Mouse (Mus musculus): ENCODE data around the gene Eya2.

Eya2 gene

GRCm38 (mm10) chr2:165651031-165651430, 56.2 kb downstream of the Eya2 start:
- no peak for DNase-seq (ENCODE audit: low read depth, low spot score)

- no peak for DNase-seq (ENCODE audit: low read depth, low spot score)
Observed at GRCm38 (mm10) chr2:165652281-165652680, 57.4 kb downstream of the Eya2 start.

GRCm38 (mm10) chr2:165653001-165653921, 58.4 kb downstream of the Eya2 start:
- DNase-seq (ENCODE audit: low read depth, low spot score): no peak

- no peak for DNase-seq (ENCODE audit: low read depth, low spot score)
Observed at GRCm38 (mm10) chr2:165654151-165654550, 59.3 kb downstream of the Eya2 start.

- no peak for DNase-seq (ENCODE audit: low read depth, low spot score)
Observed at GRCm38 (mm10) chr2:165654696-165655491, 60.1 kb downstream of the Eya2 start.

GRCm38 (mm10) chr2:165656541-165656940, 61.7 kb downstream of the Eya2 start:
- DNase-seq (ENCODE audit: low read depth, low spot score): no peak

GRCm38 (mm10) chr2:165656956-165657355, 62.1 kb downstream of the Eya2 start:
- DNase-seq (ENCODE audit: low read depth, low spot score): no peak

GRCm38 (mm10) chr2:165659552-165659951, 64.7 kb downstream of the Eya2 start:
- DNase-seq (ENCODE audit: low read depth, low spot score): no peak

- DNase-seq (ENCODE audit: low read depth, low spot score): no peak
Observed at GRCm38 (mm10) chr2:165663266-165663665, 68.4 kb downstream of the Eya2 start.

GRCm38 (mm10) chr2:165664648-165665047, 69.8 kb downstream of the Eya2 start:
- no peak for DNase-seq (ENCODE audit: low read depth, low spot score)

- no peak for DNase-seq (ENCODE audit: low read depth, low spot score)
Observed at GRCm38 (mm10) chr2:165665176-165665575, 70.3 kb downstream of the Eya2 start.

- DNase-seq (ENCODE audit: low read depth, low spot score): no peak
Observed at GRCm38 (mm10) chr2:165667096-165667495, 72.3 kb downstream of the Eya2 start.

- no peak for DNase-seq (ENCODE audit: low read depth, low spot score)
Observed at GRCm38 (mm10) chr2:165682719-165683118, 87.9 kb downstream of the Eya2 start.

GRCm38 (mm10) chr2:165687516-165687915, 92.7 kb downstream of the Eya2 start:
- DNase-seq (ENCODE audit: low read depth, low spot score): no peak

- DNase-seq (ENCODE audit: low read depth, low spot score): no peak
Observed at GRCm38 (mm10) chr2:165688896-165689295, 94.1 kb downstream of the Eya2 start.

- no peak for DNase-seq (ENCODE audit: low read depth, low spot score)
Observed at GRCm38 (mm10) chr2:165691016-165691415, 96.2 kb downstream of the Eya2 start.

GRCm38 (mm10) chr2:165692944-165693660, 98.3 kb downstream of the Eya2 start:
- no peak for DNase-seq (ENCODE audit: low read depth, low spot score)

- no peak for DNase-seq (ENCODE audit: low read depth, low spot score)
Observed at GRCm38 (mm10) chr2:165694767-165695166, 99.9 kb downstream of the Eya2 start.

GRCm38 (mm10) chr2:165700252-165700908, 105.5 kb downstream of the Eya2 start:
- DNase-seq (ENCODE audit: low read depth, low spot score): no peak

- no peak for DNase-seq (ENCODE audit: low read depth, low spot score)
Observed at GRCm38 (mm10) chr2:165703033-165703805, 108.4 kb downstream of the Eya2 start.

- DNase-seq (ENCODE audit: low read depth, low spot score): no peak
Observed at GRCm38 (mm10) chr2:165708266-165708665, 113.4 kb downstream of the Eya2 start.

Data from retina, adult 2 months (tissue).